Mouse (Mus musculus) embryo, embryonic 11.5 days (tissue): Measurements from ENCODE around the gene Furin.

Experiments
- DNase-seq: peaks from one replicate; pipeline ENCODE4 v3.0.0-alpha.2; 2012; ENCODE audit warnings: low read depth, low spot score

Gene Furin

GRCm38 (mm10) chr7:80342858-80343257, 62.4 kb downstream of the Furin start, which contains the start of gene Hddc3:
Gene Hddc3 (plus strand): TSS chr7:80343104.
- DNase-seq, result peak; percentile 95

- DNase-seq, result no peak
Observed at GRCm38 (mm10) chr7:80341793-80342192, 63.4 kb downstream of the Furin start.

- DNase-seq, result peak; percentile 65
Observed at GRCm38 (mm10) chr7:80340793-80341192, 64.4 kb downstream of the Furin start, which contains the start of gene Unc45a. Gene Unc45a (minus strand): TSS chr7:80341005.

- DNase-seq, result peak; percentile 97
Observed at GRCm38 (mm10) chr7:80339793-80340628, 65.2 kb downstream of the Furin start.

GRCm38 (mm10) chr7:80339371-80339770, 65.9 kb downstream of the Furin start:
- DNase-seq, result no peak
